Mouse (Mus musculus): ENCODE measurements around the gene Lhfpl4. TPM values are rescaled to one million over a fixed set of nuclear protein-coding genes. Genes with fewer than 3 reads are reported as not detected.

The Lhfpl4 gene
- polyA plus RNA-seq, 1 experiment: 0.43 TPM

- H3K27ac ChIP-seq (ENCODE audit: insufficient read depth, low read depth, low read length): no peak overlapping the region
- H3K4me3 ChIP-seq (ENCODE audit: low read depth, low read length): no peak overlapping the region
- no peaks in the 10 kb centered on the region for H3K4me1 ChIP-seq (ENCODE audit: control insufficient read depth, insufficient read depth, insufficient read length, low read length)
- H3K36me3 ChIP-seq (ENCODE audit: control insufficient read depth, insufficient read depth, low read length): no peaks in the 10 kb centered on the region
- TF ChIP-seq POLR2A (IDR thresholded peaks at IDR 0.05; ENCODE audit: low read depth, low read length): no peak
- no peak for TF ChIP-seq CTCF (IDR thresholded peaks at IDR 0.05; ENCODE audit: extremely low read depth, insufficient read length, insufficient replicate concordance, low read depth, low read length)
- no peaks in the 10 kb centered on the region for H3K27me3 ChIP-seq (ENCODE audit: control insufficient read depth, insufficient read depth, low read length)
- WGBS: 70% methylated on average over 2 of the region's 2 CpGs
Measured at GRCm38 (mm10) chr6:113216280-113216679, 21.1 kb upstream of the Lhfpl4 start.

GRCm38 (mm10) chr6:113195596-113195992 lies 410 bp upstream of the Lhfpl4 start:
- H3K4me3 ChIP-seq (ENCODE audit: low read depth, low read length): peak overlapping the region; percentile 61; the same call in 1 of the 2 replicates

GRCm38 (mm10) chr6:113194517-113194840 lies 705 bp downstream of the Lhfpl4 start:
- Histone ChIP-seq H3K4me1 (ENCODE audit: control insufficient read depth, insufficient read depth, insufficient read length, low read length) (peaks cover 4% of the 10 kb centered on the region), H3K27ac (ENCODE audit: insufficient read depth, low read depth, low read length) (no peak overlapping the region), H3K27me3 (ENCODE audit: control insufficient read depth, insufficient read depth, low read length) (peaks cover 26% of the 10 kb centered on the region), H3K4me3 (ENCODE audit: low read depth, low read length) (no peak overlapping the region), H3K36me3 (ENCODE audit: control insufficient read depth, insufficient read depth, low read length) (no peaks in the 10 kb centered on the region)
- WGBS: 8% methylated on average over 5 of the region's 5 CpGs
- TF ChIP-seq POLR2A (IDR thresholded peaks at IDR 0.05; ENCODE audit: low read depth, low read length) (no peak), CTCF (IDR thresholded peaks at IDR 0.05; ENCODE audit: extremely low read depth, insufficient read length, insufficient replicate concordance, low read depth, low read length) (no peak)

More at GRCm38 (mm10) chr6:113195596-113195992, 410 bp upstream of the Lhfpl4 start:
- TF ChIP-seq CTCF (IDR thresholded peaks at IDR 0.05; ENCODE audit: extremely low read depth, insufficient read length, insufficient replicate concordance, low read depth, low read length) (no peak), POLR2A (IDR thresholded peaks at IDR 0.05; ENCODE audit: low read depth, low read length) (no peak)
- no peak overlapping the region for H3K27ac ChIP-seq (ENCODE audit: insufficient read depth, low read depth, low read length)
- H3K36me3 ChIP-seq (ENCODE audit: control insufficient read depth, insufficient read depth, low read length): no peaks in the 10 kb centered on the region
- peaks cover 26% of the 10 kb centered on the region for H3K27me3 ChIP-seq (ENCODE audit: control insufficient read depth, insufficient read depth, low read length)
- WGBS: 14% methylated on average over 9 of the region's 9 CpGs
- peaks cover 4% of the 10 kb centered on the region for H3K4me1 ChIP-seq (ENCODE audit: control insufficient read depth, insufficient read depth, insufficient read length, low read length)

DNA sequence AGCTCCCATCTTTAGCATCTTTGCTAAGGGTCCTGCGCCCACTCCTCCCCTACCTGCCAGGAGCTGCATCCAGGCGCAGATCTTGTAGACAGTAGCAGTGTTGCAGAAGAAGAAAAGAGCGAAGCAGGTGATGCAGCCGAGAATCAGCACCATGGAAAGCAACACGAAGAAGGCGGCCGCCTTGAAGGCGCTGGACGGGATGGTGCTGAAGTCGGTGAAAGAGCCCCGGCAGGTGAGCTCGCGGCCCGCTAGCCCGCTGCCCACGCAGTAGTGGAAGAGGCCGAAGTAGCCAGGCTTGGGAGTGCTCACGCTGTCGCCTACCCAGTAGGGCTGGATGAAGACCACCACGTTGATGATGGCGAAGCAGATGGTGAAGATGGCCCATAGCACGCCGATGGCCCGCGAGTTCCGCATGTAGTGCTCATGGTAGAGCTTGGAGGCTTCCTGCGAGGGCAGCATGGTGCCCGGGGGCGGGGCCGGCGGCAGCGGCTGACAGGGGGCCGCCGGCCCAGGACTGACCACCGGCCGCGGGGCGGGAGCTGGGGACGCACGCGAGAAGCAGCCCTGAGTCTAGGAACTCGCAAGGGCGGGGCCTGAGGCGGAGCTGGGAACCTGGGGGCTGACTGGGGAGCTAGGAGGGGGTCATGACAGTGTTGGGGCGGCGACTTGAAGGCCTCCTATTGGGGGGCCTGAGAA lies 1.3 kb downstream of the Lhfpl4 start:
- 5% methylated on average over 46 of the region's 46 CpGs for WGBS
- TF ChIP-seq POLR2A (IDR thresholded peaks at IDR 0.05; ENCODE audit: low read depth, low read length) (no peak), CTCF (IDR thresholded peaks at IDR 0.05; ENCODE audit: extremely low read depth, insufficient read length, insufficient replicate concordance, low read depth, low read length) (no peak)

DNA sequence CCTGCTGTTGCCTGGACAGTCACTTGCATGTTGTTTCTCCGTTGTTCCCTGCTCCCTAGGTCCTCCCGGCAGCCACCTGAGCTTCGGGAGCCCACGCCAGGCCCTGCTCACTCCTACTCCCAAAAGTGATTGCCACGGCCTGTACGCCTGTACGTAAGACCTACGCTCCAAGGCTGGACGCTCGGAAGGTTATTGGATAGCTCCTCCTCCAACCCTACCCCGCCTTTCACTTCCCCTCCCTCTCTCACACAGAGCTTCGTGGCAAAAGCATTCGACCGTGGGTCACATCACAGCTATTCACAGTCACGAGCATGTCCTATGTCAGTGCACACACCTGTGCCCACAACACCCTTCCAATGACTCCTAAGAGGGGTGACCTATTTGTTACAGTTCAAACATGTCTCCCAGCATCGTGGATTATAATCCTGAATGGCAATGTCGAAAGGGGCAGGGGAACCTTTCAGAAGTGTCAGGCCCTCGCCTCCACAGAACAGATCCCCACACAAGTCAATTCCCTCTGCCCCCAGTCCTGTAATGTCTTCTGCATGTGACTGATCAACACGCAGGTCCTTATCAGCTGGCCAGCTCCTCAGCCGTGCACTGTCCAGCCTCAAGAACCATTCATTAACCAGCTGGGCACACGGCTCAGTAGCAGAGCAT lies 10.2 kb downstream of the Lhfpl4 start:
- H3K4me3 ChIP-seq (ENCODE audit: low read depth, low read length): no peak overlapping the region
- H3K27ac ChIP-seq (ENCODE audit: insufficient read depth, low read depth, low read length): no peak overlapping the region
- whole genome bisulfite sequencing: 63% methylated on average over 21 of the region's 21 CpGs
- no peak for TF ChIP-seq POLR2A (IDR thresholded peaks at IDR 0.05; ENCODE audit: low read depth, low read length)
- TF ChIP-seq CTCF (IDR thresholded peaks at IDR 0.05; ENCODE audit: extremely low read depth, insufficient read length, insufficient replicate concordance, low read depth, low read length): no peak
- no peaks in the 10 kb centered on the region for H3K36me3 ChIP-seq (ENCODE audit: control insufficient read depth, insufficient read depth, low read length)
- no peaks in the 10 kb centered on the region for H3K4me1 ChIP-seq (ENCODE audit: control insufficient read depth, insufficient read depth, insufficient read length, low read length)
- no peaks in the 10 kb centered on the region for H3K27me3 ChIP-seq (ENCODE audit: control insufficient read depth, insufficient read depth, low read length)

More for the DNA sequence above, 1.3 kb downstream of the Lhfpl4 start:
- Histone ChIP-seq H3K4me3 (ENCODE audit: low read depth, low read length) (0 out of 2 replicates have a peak overlapping the region, but pooled peaks have one; percentile 10), H3K27ac (ENCODE audit: insufficient read depth, low read depth, low read length) (no peak overlapping the region), H3K27me3 (ENCODE audit: control insufficient read depth, insufficient read depth, low read length) (peaks cover 25% of the 10 kb centered on the region), H3K36me3 (ENCODE audit: control insufficient read depth, insufficient read depth, low read length) (no peaks in the 10 kb centered on the region), H3K4me1 (ENCODE audit: control insufficient read depth, insufficient read depth, insufficient read length, low read length) (peaks cover 4% of the 10 kb centered on the region)

DNA sequence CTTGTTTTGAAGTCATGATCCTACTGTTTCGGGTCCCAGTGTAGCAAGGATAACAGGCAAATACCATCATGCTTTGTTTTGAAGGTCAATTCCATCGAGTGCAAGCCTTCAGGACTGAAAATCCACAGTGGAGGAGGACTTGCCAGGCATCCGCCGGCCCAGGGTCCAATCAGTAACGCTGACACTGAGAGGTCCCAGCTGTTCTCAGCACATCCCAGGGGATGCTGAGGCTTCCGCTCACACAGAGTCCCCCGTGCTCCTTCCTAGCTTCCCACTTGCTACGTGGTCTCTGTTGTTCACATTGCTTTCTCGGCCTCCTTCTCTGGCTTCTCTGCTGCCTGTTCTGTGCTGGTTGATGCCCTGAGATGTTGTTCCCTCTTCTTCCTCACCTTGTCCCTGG lies 11.0 kb downstream of the Lhfpl4 start:
- no peaks in the 10 kb centered on the region for H3K4me1 ChIP-seq (ENCODE audit: control insufficient read depth, insufficient read depth, insufficient read length, low read length)
- H3K27ac ChIP-seq (ENCODE audit: insufficient read depth, low read depth, low read length): no peak overlapping the region
- H3K4me3 ChIP-seq (ENCODE audit: low read depth, low read length): no peak overlapping the region
- TF ChIP-seq POLR2A (IDR thresholded peaks at IDR 0.05; ENCODE audit: low read depth, low read length) (no peak), CTCF (IDR thresholded peaks at IDR 0.05; ENCODE audit: extremely low read depth, insufficient read length, insufficient replicate concordance, low read depth, low read length) (no peak)
- WGBS: 72% methylated on average over 9 of the region's 9 CpGs
- no peaks in the 10 kb centered on the region for H3K36me3 ChIP-seq (ENCODE audit: control insufficient read depth, insufficient read depth, low read length)
- no peaks in the 10 kb centered on the region for H3K27me3 ChIP-seq (ENCODE audit: control insufficient read depth, insufficient read depth, low read length)

DNA sequence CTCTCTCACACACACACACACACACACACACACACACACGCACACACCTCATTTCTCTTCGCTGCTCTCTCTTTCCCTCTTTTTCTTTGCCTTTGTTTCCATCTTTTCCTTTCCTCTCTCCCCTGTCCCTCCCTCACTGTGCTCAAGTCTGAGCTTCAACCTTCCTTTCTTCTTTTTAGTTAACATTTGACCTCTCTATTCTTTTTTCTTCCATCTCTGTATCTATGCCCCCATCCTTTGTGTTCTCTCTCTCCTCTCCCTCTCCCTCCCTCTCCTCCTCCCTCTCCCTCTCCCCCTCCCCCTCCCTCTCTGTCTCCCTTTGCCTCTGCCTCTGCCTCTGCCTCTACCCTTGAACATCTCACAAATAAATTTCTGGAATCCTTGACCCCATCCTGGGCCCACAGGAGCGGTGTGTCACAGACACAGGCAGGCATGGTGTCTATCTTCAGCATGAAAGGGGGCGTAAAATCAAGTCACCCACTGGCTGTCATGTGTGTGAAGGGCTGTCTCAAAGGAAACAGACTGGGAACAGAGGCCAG lies 15.9 kb downstream of the Lhfpl4 start:
- no peak overlapping the region for H3K4me3 ChIP-seq (ENCODE audit: low read depth, low read length)
- no peaks in the 10 kb centered on the region for H3K36me3 ChIP-seq (ENCODE audit: control insufficient read depth, insufficient read depth, low read length)
- TF ChIP-seq POLR2A (IDR thresholded peaks at IDR 0.05; ENCODE audit: low read depth, low read length) (no peak), CTCF (IDR thresholded peaks at IDR 0.05; ENCODE audit: extremely low read depth, insufficient read length, insufficient replicate concordance, low read depth, low read length) (no peak)
- no peak overlapping the region for H3K27ac ChIP-seq (ENCODE audit: insufficient read depth, low read depth, low read length)
- no peaks in the 10 kb centered on the region for H3K4me1 ChIP-seq (ENCODE audit: control insufficient read depth, insufficient read depth, insufficient read length, low read length)
- H3K27me3 ChIP-seq (ENCODE audit: control insufficient read depth, insufficient read depth, low read length): no peaks in the 10 kb centered on the region
- 49% methylated on average over 4 of the region's 4 CpGs for WGBS

Measured in small intestine, adult 2 months (tissue).